Mouse (Mus musculus): ENCODE results near the gene Nckap1l. TPM values are rescaled to one million over a fixed set of nuclear protein-coding genes. Genes with fewer than 3 reads are reported as not detected.

The Nckap1l gene
- polyA plus RNA-seq, 2 experiments = 3.9 to 4.5 TPM

DNA sequence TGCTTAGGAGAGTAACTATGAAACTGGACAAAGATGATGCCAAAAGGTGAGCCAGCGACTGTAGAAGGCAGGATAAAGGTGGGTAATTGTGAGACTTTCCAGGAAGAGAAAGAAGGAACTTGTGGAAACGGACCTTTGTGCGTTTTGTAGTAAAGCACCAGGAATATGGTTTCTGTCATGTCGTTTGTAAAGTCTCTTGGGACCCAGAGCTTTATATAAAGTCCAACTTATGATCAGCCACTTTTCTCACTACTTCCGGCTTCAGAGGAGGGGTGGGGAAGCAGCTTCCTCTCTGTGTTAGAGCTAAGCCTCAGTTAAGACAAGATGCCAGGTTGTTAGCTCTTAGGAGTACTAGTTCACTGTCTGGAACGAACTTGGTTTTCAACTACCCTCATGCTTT lies 855 bp downstream of the Nckap1l start:
- 75% methylated on average over 6 of the region's 6 CpGs for WGBS
- Histone ChIP-seq H3K4me1 (ENCODE audit: control insufficient read depth, insufficient read depth, low read length) (no peaks in the 10 kb centered on the region), H3K36me3 (ENCODE audit: control insufficient read depth, insufficient read depth, low read length) (no peaks in the 10 kb centered on the region), H3K4me2 (replicated peaks; ENCODE audit: low read depth, low read length, severe bottlenecking) (no peak overlapping the region), H3K9me3 (ENCODE audit: control insufficient read depth, low read length) (no peaks in the 10 kb centered on the region), H3K27ac (replicated peaks; ENCODE audit: low read depth, low read length) (no peak overlapping the region), H3K9ac (ENCODE audit: low read depth, low read length, severe bottlenecking) (no peak overlapping the region), H3K27me3 (ENCODE audit: control insufficient read depth, insufficient read depth, low read length) (no peaks in the 10 kb centered on the region), H3K4me3 (replicated peaks; ENCODE audit: low read length) (no peak overlapping the region)
- DNase-seq (ENCODE audit: low spot score) (no peak), ATAC-seq (ENCODE audit: low FRiP score, low read depth) (no peak)
- no peak for TF ChIP-seq POLR2A (IDR thresholded peaks at IDR 0.05; ENCODE audit: borderline replicate concordance, extremely low read depth, insufficient read depth, insufficient read length)

DNA sequence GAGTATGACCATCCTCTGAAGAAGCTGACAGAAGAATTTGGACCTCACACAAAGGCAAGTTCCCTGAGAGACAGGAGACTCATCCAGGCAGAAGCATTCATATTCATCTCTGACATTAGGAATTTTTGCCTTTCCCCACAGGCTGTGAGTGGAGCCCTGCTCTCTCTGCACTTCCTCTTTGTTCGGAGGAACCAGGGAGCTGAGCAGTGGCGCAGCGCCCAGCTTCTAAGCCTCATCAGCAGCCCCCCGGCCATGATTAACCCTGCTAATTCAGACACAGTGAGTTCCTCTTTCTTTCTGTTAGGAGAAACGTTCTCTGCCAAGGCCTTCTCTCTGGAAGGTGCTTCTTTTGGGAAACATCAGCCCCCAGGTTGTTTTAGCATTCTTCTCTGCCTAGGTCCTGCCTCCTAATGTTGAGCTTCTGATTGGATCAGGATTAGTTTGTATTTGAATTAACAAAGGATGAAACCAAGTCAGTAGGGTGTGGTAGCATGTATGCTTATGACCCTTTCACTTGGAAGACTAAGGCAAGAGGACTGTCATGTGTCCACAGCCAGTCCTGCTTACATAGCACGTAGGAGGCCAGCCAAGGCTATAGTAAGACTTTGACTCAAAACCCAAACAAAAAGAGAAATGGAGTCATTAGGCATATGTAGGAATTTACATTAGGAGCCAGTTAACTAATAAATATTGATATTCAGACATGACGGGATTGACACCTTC lies 9.1 kb downstream of the Nckap1l start:
- Histone ChIP-seq H3K4me1 (ENCODE audit: control insufficient read depth, insufficient read depth, low read length) (no peaks in the 10 kb centered on the region), H3K27ac (replicated peaks; ENCODE audit: low read depth, low read length) (no peak overlapping the region), H3K36me3 (ENCODE audit: control insufficient read depth, insufficient read depth, low read length) (no peaks in the 10 kb centered on the region), H3K9ac (ENCODE audit: low read depth, low read length, severe bottlenecking) (no peak overlapping the region), H3K4me3 (replicated peaks; ENCODE audit: low read length) (no peak overlapping the region), H3K27me3 (ENCODE audit: control insufficient read depth, insufficient read depth, low read length) (no peaks in the 10 kb centered on the region), H3K9me3 (ENCODE audit: control insufficient read depth, low read length) (no peaks in the 10 kb centered on the region), H3K4me2 (replicated peaks; ENCODE audit: low read depth, low read length, severe bottlenecking) (no peak overlapping the region)
- TF ChIP-seq POLR2A (IDR thresholded peaks at IDR 0.05; ENCODE audit: borderline replicate concordance, extremely low read depth, insufficient read depth, insufficient read length) = no peak
- WGBS = 68% methylated on average over 7 of the region's 7 CpGs
- no peak for DNase-seq (ENCODE audit: low spot score)
- ATAC-seq (ENCODE audit: low FRiP score, low read depth) = no peak

DNA sequence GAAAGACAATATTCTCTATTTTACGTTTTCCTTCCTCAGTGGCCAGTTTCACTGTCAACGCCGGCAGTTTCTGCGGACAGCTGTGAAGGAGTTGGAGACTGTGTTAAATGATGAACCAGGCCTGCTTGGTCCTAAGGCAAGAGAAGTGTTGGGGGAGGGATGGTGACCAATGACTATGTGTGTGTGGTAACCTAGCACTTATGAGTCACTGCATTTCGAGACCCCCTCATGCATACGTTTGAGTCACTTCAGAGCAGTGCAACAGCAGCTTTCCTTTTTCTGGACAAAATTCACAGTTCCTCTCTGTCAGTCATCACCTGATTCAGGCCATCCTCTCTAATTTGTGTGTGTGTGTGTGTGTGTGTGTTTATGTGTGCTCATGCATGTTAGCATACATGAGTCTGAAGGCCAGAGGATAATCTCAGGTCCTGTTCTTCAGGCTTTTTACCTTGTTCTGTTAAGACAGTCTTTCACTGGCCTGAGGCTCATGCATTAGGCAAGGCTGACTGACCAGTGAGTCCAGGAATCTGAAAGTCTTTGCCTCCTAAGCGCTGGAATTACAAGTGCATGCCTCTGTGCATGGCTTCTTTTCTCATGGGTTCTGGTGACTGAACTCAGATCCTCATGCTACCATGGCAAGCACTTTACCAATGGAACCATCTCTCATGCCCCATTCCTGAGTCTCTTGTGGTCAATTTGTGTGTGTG lies 18.0 kb downstream of the Nckap1l start:
- 77% methylated on average over 7 of the region's 7 CpGs for WGBS
- Histone ChIP-seq H3K36me3 (ENCODE audit: control insufficient read depth, insufficient read depth, low read length) (no peaks in the 10 kb centered on the region), H3K4me3 (replicated peaks; ENCODE audit: low read length) (no peak overlapping the region), H3K9ac (ENCODE audit: low read depth, low read length, severe bottlenecking) (no peak overlapping the region), H3K27me3 (ENCODE audit: control insufficient read depth, insufficient read depth, low read length) (no peaks in the 10 kb centered on the region), H3K9me3 (ENCODE audit: control insufficient read depth, low read length) (no peaks in the 10 kb centered on the region), H3K4me1 (ENCODE audit: control insufficient read depth, insufficient read depth, low read length) (no peaks in the 10 kb centered on the region), H3K4me2 (replicated peaks; ENCODE audit: low read depth, low read length, severe bottlenecking) (no peak overlapping the region), H3K27ac (replicated peaks; ENCODE audit: low read depth, low read length) (no peak overlapping the region)
- ATAC-seq (ENCODE audit: low FRiP score, low read depth) = no peak
- TF ChIP-seq POLR2A (IDR thresholded peaks at IDR 0.05; ENCODE audit: borderline replicate concordance, extremely low read depth, insufficient read depth, insufficient read length) = no peak
- DNase-seq (ENCODE audit: low spot score) = no peak

DNA sequence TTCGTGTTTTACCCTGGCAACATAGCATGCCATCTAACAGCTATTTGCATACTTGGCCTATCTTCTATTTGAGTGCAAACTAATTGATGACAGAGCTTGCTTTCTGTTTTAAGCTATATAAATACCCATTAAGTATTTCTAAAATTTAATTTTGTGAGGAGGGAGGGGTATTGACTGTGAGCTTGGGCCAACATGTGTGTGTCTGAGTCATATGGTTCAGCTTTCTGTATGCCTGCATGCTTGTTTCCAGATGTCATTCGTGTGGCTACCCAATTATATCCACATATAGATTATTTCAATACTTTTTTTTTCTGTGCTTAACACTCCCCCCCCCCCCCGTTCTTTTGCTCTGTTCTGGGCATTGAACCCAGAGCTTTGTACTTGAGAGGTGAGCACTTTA lies 18.7 kb downstream of the Nckap1l start:
- Histone ChIP-seq H3K9ac (ENCODE audit: low read depth, low read length, severe bottlenecking) (no peak overlapping the region), H3K27me3 (ENCODE audit: control insufficient read depth, insufficient read depth, low read length) (no peaks in the 10 kb centered on the region), H3K9me3 (ENCODE audit: control insufficient read depth, low read length) (no peaks in the 10 kb centered on the region), H3K4me2 (replicated peaks; ENCODE audit: low read depth, low read length, severe bottlenecking) (no peak overlapping the region), H3K27ac (replicated peaks; ENCODE audit: low read depth, low read length) (no peak overlapping the region), H3K4me1 (ENCODE audit: control insufficient read depth, insufficient read depth, low read length) (no peaks in the 10 kb centered on the region), H3K4me3 (replicated peaks; ENCODE audit: low read length) (no peak overlapping the region), H3K36me3 (ENCODE audit: control insufficient read depth, insufficient read depth, low read length) (no peaks in the 10 kb centered on the region)
- DNase-seq (ENCODE audit: low spot score) (no peak), ATAC-seq (ENCODE audit: low FRiP score, low read depth) (no peak)
- no peak for TF ChIP-seq POLR2A (IDR thresholded peaks at IDR 0.05; ENCODE audit: borderline replicate concordance, extremely low read depth, insufficient read depth, insufficient read length)
- 51% methylated on average over 3 of the region's 3 CpGs for WGBS

DNA sequence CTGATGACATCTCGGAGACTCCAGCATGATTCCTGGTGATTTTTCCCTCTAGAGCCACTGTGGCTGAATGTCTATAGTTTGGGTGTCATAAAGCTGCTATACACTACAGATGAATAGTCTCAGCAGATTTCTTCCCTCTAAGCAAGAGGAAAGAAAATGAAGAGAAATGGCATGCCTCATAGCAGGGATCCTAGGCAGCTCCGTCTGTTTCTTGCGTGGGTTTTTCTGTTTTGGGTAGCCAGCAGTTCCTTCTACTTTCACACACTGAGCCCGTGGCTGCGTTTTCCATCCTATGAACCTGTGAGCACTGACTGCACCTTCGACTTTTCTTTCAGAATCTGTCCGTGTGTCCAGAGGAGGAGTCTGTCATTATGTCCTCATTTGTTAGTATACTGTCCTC lies 19.6 kb downstream of the Nckap1l start:
- Histone ChIP-seq H3K9ac (ENCODE audit: low read depth, low read length, severe bottlenecking) (no peak overlapping the region), H3K4me3 (replicated peaks; ENCODE audit: low read length) (no peak overlapping the region), H3K27me3 (ENCODE audit: control insufficient read depth, insufficient read depth, low read length) (no peaks in the 10 kb centered on the region), H3K4me1 (ENCODE audit: control insufficient read depth, insufficient read depth, low read length) (no peaks in the 10 kb centered on the region), H3K4me2 (replicated peaks; ENCODE audit: low read depth, low read length, severe bottlenecking) (no peak overlapping the region), H3K9me3 (ENCODE audit: control insufficient read depth, low read length) (no peaks in the 10 kb centered on the region), H3K36me3 (ENCODE audit: control insufficient read depth, insufficient read depth, low read length) (no peaks in the 10 kb centered on the region), H3K27ac (replicated peaks; ENCODE audit: low read depth, low read length) (no peak overlapping the region)
- ATAC-seq (ENCODE audit: low FRiP score, low read depth) (no peak), DNase-seq (ENCODE audit: low spot score) (no peak)
- 85% methylated on average over 7 of the region's 7 CpGs for WGBS
- TF ChIP-seq POLR2A (IDR thresholded peaks at IDR 0.05; ENCODE audit: borderline replicate concordance, extremely low read depth, insufficient read depth, insufficient read length) = no peak

Measured in limb, embryonic 14.5 days (tissue).